Mouse (Mus musculus) liver, embryonic 13.5 days (tissue): ENCODE data around the gene Pprc1. TPM values are rescaled to one million over a fixed set of nuclear protein-coding genes. Genes with fewer than 3 reads are reported as not detected.

Experiments
- ATAC-seq: fragments of 200-750 bp; cut with Nextera tagmentation; 2 replicates; pipeline ENCODE4 v1.8.0; 2017; ENCODE audit warnings: low read depth, mild to moderate bottlenecking, moderate number of reproducible peaks, moderate library complexity
- DNase-seq: peaks from one replicate; pipeline ENCODE4 v3.0.0; 2022
- H3K27ac ChIP-seq: fragments of 300-500 bp; sonication (generic); 2 replicates; pipeline ENCODE4 v1.5.1; 2015; ENCODE audit warnings: moderate library complexity, mild to moderate bottlenecking, inconsistent platforms
- H3K27me3 ChIP-seq: fragments of 300-500 bp; sonication (generic); 2 replicates; pipeline ENCODE4 v1.6.1; 2015; ENCODE audit warnings: mild to moderate bottlenecking, inconsistent platforms
- H3K36me3 ChIP-seq: fragments of 300-500 bp; sonication (generic); 2 replicates; pipeline ENCODE4 v1.6.1; 2015; ENCODE audit warnings: mild to moderate bottlenecking, inconsistent platforms
- H3K4me1 ChIP-seq: fragments of 300-500 bp; sonication (generic); replicated peaks from 2 replicates; pipeline ENCODE4 v1.6.1; 2015; ENCODE audit warnings: inconsistent platforms
- H3K4me2 ChIP-seq: fragments of 300-500 bp; sonication (generic); 2 replicates; pipeline ENCODE4 v1.6.1; 2015; ENCODE audit warnings: inconsistent platforms, mild to moderate bottlenecking, moderate library complexity
- H3K4me3 ChIP-seq: fragments of 300-500 bp; sonication (generic); replicated peaks from 2 replicates; pipeline ENCODE4 v1.5.1; 2015; ENCODE audit warnings: mild to moderate bottlenecking, inconsistent platforms
- H3K9ac ChIP-seq: fragments of 300-500 bp; sonication (generic); 2 replicates; pipeline ENCODE4 v1.6.1; 2015; ENCODE audit warnings: mild to moderate bottlenecking, inconsistent platforms
- H3K9me3 ChIP-seq: fragments of 300-500 bp; sonication (generic); replicated peaks from 2 replicates; pipeline ENCODE4 v1.6.1; 2016; ENCODE audit warnings: inconsistent platforms
- whole genome bisulfite sequencing: fragments of 180-500 bp; shearing (Covaris S2); methylation state at CpG from one replicate; pipeline ENCODE4 v1.1.7; 2015; ENCODE audit not compliant: insufficient replicate concordance; 5-methylcytosine and 5-hydroxymethylcytosine counted together
- polyA plus RNA-seq: library from polyadenylated mRNA; unstranded; fragments of >200 nt; fragmentation: Nextera tagmentation; extraction: Ambion mirVana; gene quantifications from 2 replicates; pipeline ENCODE4 v1.2.1, GENCODE M21; 2015

Gene Pprc1
- 19.5 and 23.8 TPM in 2 replicates for polyA plus RNA-seq

GRCm38 (mm10) chr19:46044271-46044992, at the start of gene Pprc1:
Gene Pprc1, plus strand, starts transcription at chr19:46044886.
- no peak; the same call in 1 of the 2 replicates for ATAC-seq
- Histone ChIP-seq H3K9me3 (no peaks in the 10 kb centered on the region), H3K4me3 (peak within 1 kb of the TSS; percentile 88), H3K27ac (peak within 1 kb of the TSS; percentile 96), H3K27me3 (peaks cover 23% of the 10 kb centered on the region), H3K36me3 (no peaks in the 10 kb centered on the region), H3K4me2 (peak within 1 kb of the TSS; percentile 99), H3K9ac (peak within 1 kb of the TSS; percentile 98), H3K4me1 (peaks cover 80% of the 10 kb centered on the region)
- under 1% methylated on average over 34 of the region's 34 CpGs for WGBS
- DNase-seq = no peak

GRCm38 (mm10) chr19:45997365-45997764, 47.3 kb upstream of the Pprc1 start:
- Histone ChIP-seq H3K9me3 (no peaks in the 10 kb centered on the region; the same call in 1 of the 2 replicates), H3K4me2 (peak overlapping the region; percentile 83), H3K4me1 (peaks cover 22% of the 10 kb centered on the region), H3K36me3 (peaks cover 5% of the 10 kb centered on the region; the same call in 1 of the 2 replicates), H3K27me3 (no peaks in the 10 kb centered on the region), H3K27ac (peak overlapping the region; percentile 87), H3K9ac (peak overlapping the region; percentile 81), H3K4me3 (peak overlapping the region; percentile 71)
- ATAC-seq = no peak
- 41% methylated on average over 5 of the region's 5 CpGs for WGBS
- DNase-seq = no peak

DNA sequence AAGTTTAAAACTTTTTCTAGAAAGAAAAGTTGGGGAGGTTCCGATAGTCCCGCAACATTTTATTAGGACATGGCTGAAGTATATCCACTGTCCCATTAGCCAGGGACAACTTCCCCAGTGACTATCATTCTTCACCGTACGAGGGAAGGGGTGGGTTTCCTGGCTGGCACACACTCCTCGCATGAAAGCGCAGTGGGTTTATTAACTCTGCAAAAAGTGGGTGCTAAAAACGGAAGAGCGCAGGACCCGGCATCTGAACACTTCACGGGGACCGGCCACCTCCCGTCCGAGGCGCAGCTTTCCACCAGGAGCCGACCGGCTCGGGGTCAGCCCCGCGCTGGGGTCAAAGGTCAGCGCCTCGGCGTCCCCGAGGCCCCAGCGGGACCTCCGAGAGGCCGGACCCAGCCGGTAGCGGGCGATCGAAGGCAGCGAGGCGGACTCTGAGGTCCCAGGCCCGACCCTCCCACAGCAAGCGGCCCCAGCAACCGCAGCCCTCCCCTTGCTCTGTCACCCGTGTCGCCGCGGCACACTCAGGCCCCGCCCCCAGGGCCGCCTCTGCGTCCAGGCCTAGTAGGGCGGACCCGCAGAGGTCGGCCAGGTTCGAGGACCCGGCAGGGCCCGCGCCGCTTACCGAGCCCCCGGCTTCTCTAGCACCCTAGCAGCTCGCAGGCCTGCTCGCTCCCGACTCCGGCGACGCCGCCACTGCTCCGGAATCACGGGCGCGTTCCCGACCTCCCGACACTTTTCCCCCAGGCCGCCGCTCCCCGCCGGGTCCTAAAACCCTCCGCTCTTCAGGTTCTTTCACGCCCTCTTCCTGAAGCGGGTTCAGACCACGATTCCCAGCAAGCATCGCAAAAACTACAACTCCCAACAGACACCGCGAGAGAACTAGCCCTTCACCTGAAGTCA, 46.6 kb upstream of the Pprc1 start, which contains the start of gene Armh3:
Armh3 (minus strand) TSS at position 704 of the 909 bp plus-strand sequence.
- peaks cover 26% of the 10 kb centered on the region for H3K4me1 ChIP-seq
- H3K27me3 ChIP-seq = 0 out of 2 replicates have a peak, but pooled peaks cover 3% of the 10 kb centered on the region
- H3K4me3 ChIP-seq = peak within 1 kb of the TSS; percentile 71
- WGBS = 1% methylated on average over 76 of the region's 76 CpGs
- H3K9ac ChIP-seq = peak within 1 kb of the TSS; percentile 81
- peak within 1 kb of the TSS; percentile 83 for H3K4me2 ChIP-seq
- DNase-seq (peak; percentile 86), ATAC-seq (peak; percentile 95)
- peak within 1 kb of the TSS; percentile 87 for H3K27ac ChIP-seq
- peaks cover 5% of the 10 kb centered on the region; the same call in 1 of the 2 replicates for H3K36me3 ChIP-seq
- H3K9me3 ChIP-seq = no peaks in the 10 kb centered on the region; the same call in 1 of the 2 replicates

GRCm38 (mm10) chr19:45998694-45999217, 45.9 kb upstream of the Pprc1 start:
- 0 out of 2 replicates have a peak, but pooled peaks cover 3% of the 10 kb centered on the region for H3K27me3 ChIP-seq
- ATAC-seq (no peak), DNase-seq (no peak)
- peaks cover 30% of the 10 kb centered on the region for H3K4me1 ChIP-seq
- peak overlapping the region; percentile 83 for H3K4me2 ChIP-seq
- peak overlapping the region; percentile 71 for H3K4me3 ChIP-seq
- no peaks in the 10 kb centered on the region; the same call in 1 of the 2 replicates for H3K9me3 ChIP-seq
- H3K9ac ChIP-seq = peak overlapping the region; percentile 81
- H3K27ac ChIP-seq = no peak overlapping the region
- 9% methylated on average over 8 of the region's 8 CpGs for WGBS
- peaks cover 5% of the 10 kb centered on the region; the same call in 1 of the 2 replicates for H3K36me3 ChIP-seq

DNA sequence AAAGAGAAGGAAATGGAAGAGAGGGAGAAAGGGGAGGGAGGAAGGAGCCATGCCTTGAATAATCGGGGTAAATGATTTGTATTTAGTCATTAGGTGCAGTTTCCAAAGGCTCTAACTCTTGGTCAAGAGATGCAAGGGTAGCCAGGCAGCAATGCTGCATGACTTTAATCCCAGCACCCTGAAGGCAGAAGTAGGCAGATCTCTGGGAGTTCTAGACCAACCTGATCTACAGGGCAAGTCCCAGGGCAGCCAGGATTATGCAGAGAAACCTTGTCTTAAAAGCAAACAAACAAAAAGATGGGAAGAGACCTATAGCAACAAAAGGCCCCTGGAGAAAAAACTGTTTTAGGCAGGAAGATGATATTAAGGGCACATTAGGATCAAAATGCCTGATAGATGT, 45.3 kb upstream of the Pprc1 start:
- peaks cover 6% of the 10 kb centered on the region; the same call in 1 of the 2 replicates for H3K27me3 ChIP-seq
- peaks cover 37% of the 10 kb centered on the region for H3K4me1 ChIP-seq
- H3K36me3 ChIP-seq = peaks cover 4% of the 10 kb centered on the region; the same call in 1 of the 2 replicates
- no peak for ATAC-seq
- H3K9ac ChIP-seq = no peak overlapping the region
- no peak for DNase-seq
- peak overlapping the region; percentile 83; the same call in 1 of the 2 replicates for H3K4me2 ChIP-seq
- WGBS = 34% methylated on average over 1 of the region's 1 CpGs
- H3K9me3 ChIP-seq = no peaks in the 10 kb centered on the region; the same call in 1 of the 2 replicates
- H3K4me3 ChIP-seq = no peak overlapping the region
- no peak overlapping the region for H3K27ac ChIP-seq

- 63% methylated on average over 9 of the region's 9 CpGs for WGBS
- H3K9ac ChIP-seq = no peak overlapping the region
These were observed 42.4 kb upstream of the Pprc1 start for GRCm38 (mm10) chr19:46002279-46002678.

GRCm38 (mm10) chr19:46003371-46004226, 41.1 kb upstream of the Pprc1 start, which contains the start of gene Hps6:
Gene Hps6, plus strand, starts transcription at chr19:46003508.
- Histone ChIP-seq H3K36me3 (peaks cover 14% of the 10 kb centered on the region), H3K4me1 (peaks cover 40% of the 10 kb centered on the region), H3K9me3 (no peaks in the 10 kb centered on the region), H3K27ac (peak within 1 kb of the TSS; percentile 31; the same call in 1 of the 2 replicates), H3K27me3 (peaks cover 6% of the 10 kb centered on the region; the same call in 1 of the 2 replicates), H3K4me2 (peak within 1 kb of the TSS; percentile 97), H3K4me3 (peak within 1 kb of the TSS; percentile 70), H3K9ac (peak within 1 kb of the TSS; percentile 79)
- WGBS = 1% methylated on average over 70 of the region's 70 CpGs
- peak; percentile 88 for DNase-seq
- peak; percentile 93 for ATAC-seq

More at GRCm38 (mm10) chr19:46002279-46002678, 42.4 kb upstream of the Pprc1 start:
- Histone ChIP-seq H3K27ac (no peak overlapping the region), H3K27me3 (peaks cover 6% of the 10 kb centered on the region; the same call in 1 of the 2 replicates), H3K9me3 (no peaks in the 10 kb centered on the region), H3K4me3 (no peak overlapping the region), H3K36me3 (peaks cover 12% of the 10 kb centered on the region), H3K4me1 (peaks cover 47% of the 10 kb centered on the region), H3K4me2 (no peak overlapping the region)
- ATAC-seq (no peak), DNase-seq (no peak)

- Histone ChIP-seq H3K4me1 (peaks cover 32% of the 10 kb centered on the region), H3K9ac (no peak overlapping the region), H3K36me3 (peaks cover 14% of the 10 kb centered on the region), H3K4me2 (no peak overlapping the region), H3K27me3 (peaks cover 6% of the 10 kb centered on the region; the same call in 1 of the 2 replicates), H3K27ac (no peak overlapping the region), H3K4me3 (no peak overlapping the region), H3K9me3 (no peaks in the 10 kb centered on the region)
- ATAC-seq = no peak
- 82% methylated on average over 17 of the region's 17 CpGs for WGBS
- no peak for DNase-seq
These were observed 39.7 kb upstream of the Pprc1 start for GRCm38 (mm10) chr19:46004814-46005466.

- WGBS = 75% methylated on average over 7 of the region's 7 CpGs
- no peak overlapping the region for H3K4me2 ChIP-seq
- H3K4me1 ChIP-seq = peaks cover 32% of the 10 kb centered on the region
- no peak overlapping the region for H3K27ac ChIP-seq
- peaks cover 14% of the 10 kb centered on the region for H3K36me3 ChIP-seq
- ATAC-seq (no peak), DNase-seq (no peak)
- no peak overlapping the region for H3K4me3 ChIP-seq
- H3K27me3 ChIP-seq = peaks cover 6% of the 10 kb centered on the region; the same call in 1 of the 2 replicates
- H3K9ac ChIP-seq = no peak overlapping the region
- no peaks in the 10 kb centered on the region for H3K9me3 ChIP-seq
These were observed 39.0 kb upstream of the Pprc1 start for GRCm38 (mm10) chr19:46005680-46006079.
